Mouse (Mus musculus): Measurements from ENCODE around the gene AA792892. TPM values are rescaled to one million over a fixed set of nuclear protein-coding genes. Genes with fewer than 3 reads are reported as not detected.

AA792892 gene
- total RNA-seq (2023) = under 1 TPM in 1 of 2 experiments, not detected in 1; 0.18 TPM

DNA sequence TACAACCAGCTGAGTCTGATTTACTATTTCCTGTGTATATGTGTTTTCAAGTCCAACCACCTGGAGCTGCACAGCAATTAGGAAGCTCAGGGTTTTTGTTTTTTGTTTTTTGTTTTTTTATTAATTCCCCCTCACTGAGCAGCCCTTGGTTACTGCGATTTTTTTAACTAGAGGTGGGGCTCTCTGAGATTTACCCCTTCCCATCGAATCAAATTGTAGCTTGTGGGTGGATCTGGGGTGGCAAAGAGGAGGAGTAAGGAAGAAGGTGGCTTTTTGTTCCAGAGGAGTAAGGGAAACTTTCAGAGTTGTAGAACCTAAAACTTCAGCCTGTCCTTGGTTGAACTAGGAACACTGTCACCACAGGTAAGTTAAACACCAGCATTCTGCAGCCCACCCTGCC, at the start of gene AA792892:
Gene AA792892 (plus strand): TSS at position 301 of the 400 bp plus-strand sequence.

DNA sequence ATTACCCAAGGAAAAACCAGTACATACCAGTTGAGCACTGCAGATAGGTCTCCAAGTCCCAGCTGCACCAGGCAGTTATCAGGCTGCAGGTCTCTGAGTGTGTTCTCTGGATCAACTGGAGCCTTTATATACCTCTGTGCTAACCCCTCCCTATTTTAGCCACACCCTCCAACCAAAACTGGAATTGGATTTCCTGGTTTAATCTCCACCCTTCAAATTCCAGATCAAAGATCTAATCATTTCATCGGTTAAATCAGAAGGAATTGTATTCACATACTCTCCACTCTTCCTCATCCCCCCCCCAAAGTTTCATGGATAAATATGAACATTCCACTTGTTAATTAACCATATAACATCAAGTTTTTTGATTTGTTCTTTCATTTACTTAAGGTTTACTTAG, 32.9 kb upstream of the AA792892 start, which contains the start of gene A430089I19Rik:
Gene A430089I19Rik (minus strand): TSS at position 101 of the 400 bp plus-strand sequence.

GRCm38 (mm10) chr5:94314135-94314534, 25.4 kb upstream of the AA792892 start, which contains the start of gene Gm6502:
Gene Gm6502 (plus strand): TSS chr5:94314435.

Other genes with a start within 250 kb of the AA792892 start
- gene Gm3106, start 121.7 kb upstream of the AA792892 start, total RNA-seq (2023) = not detected
- gene A430089I19Rik, start 33.0 kb upstream of the AA792892 start, total RNA-seq (2023) = not detected
- gene Gm6502, start 25.3 kb upstream of the AA792892 start, total RNA-seq (2023) = not detected
- not detected for gene Gm7682, start 106.0 kb downstream of the AA792892 start, total RNA-seq (2023)
- not detected for gene Gm3139, start 186.5 kb downstream of the AA792892 start, total RNA-seq (2023)

All from neutrophil, adult 59 days (primary cell).